Mouse (Mus musculus): ENCODE measurements around the gene Fzr1. TPM values are rescaled to one million over a fixed set of nuclear protein-coding genes. Genes with fewer than 3 reads are reported as not detected.

Gene Fzr1
- total and polyA plus RNA-seq, 2 experiments from 2014 or later, result 47.6 to 48.4 TPM

GRCm38 (mm10) chr10:81329194-81329975 is 48.9 kb downstream of the Fzr1 start:
- Histone ChIP-seq H3K4me3 (ENCODE audit: low read depth, low read length) (peak overlapping the region; percentile 27; the same call in 1 of the 2 replicates), H3K9me3 (replicated peaks; ENCODE audit: control insufficient read depth, low read length) (no peaks in the 10 kb centered on the region), H3K36me3 (replicated peaks; ENCODE audit: control insufficient read depth, insufficient read depth, low read length) (peaks cover 29% of the 10 kb centered on the region), H3K4me2 (ENCODE audit: low read depth, low read length) (peak overlapping the region; percentile 38), H3K9ac (replicated peaks; ENCODE audit: low read depth, low read length) (peak overlapping the region; percentile 22; the same call in 1 of the 2 replicates), H3K27me3 (ENCODE audit: control insufficient read depth, insufficient read depth, low read length) (no peaks in the 10 kb centered on the region), H3K4me1 (ENCODE audit: control insufficient read depth, insufficient read depth) (peaks cover 38% of the 10 kb centered on the region), H3K27ac (ENCODE audit: low read depth) (peak overlapping the region; percentile 86)
- ATAC-seq (ENCODE audit: insufficient read depth, low read depth) (peak; percentile 75), DNase-seq (ENCODE audit: low spot score) (peak; percentile 88)
- WGBS, result 36% methylated on average over 10 of the region's 10 CpGs
- TF ChIP-seq CTCF (IDR thresholded peaks at IDR 0.05; ENCODE audit: low read depth), result no peak
- no peak for TF ChIP-seq EP300 (IDR thresholded peaks at IDR 0.05; ENCODE audit: low read depth)

GRCm38 (mm10) chr10:81328386-81328785 is 49.9 kb downstream of the Fzr1 start, which contains the start of gene Tbxa2r:
Gene Tbxa2r (plus strand): TSS chr10:81328731.
- Histone ChIP-seq H3K27me3 (ENCODE audit: control insufficient read depth, insufficient read depth, low read length) (no peaks in the 10 kb centered on the region), H3K9ac (replicated peaks; ENCODE audit: low read depth, low read length) (peak within 1 kb of the TSS; percentile 52), H3K4me1 (ENCODE audit: control insufficient read depth, insufficient read depth) (peaks cover 38% of the 10 kb centered on the region), H3K4me2 (ENCODE audit: low read depth, low read length) (peak within 1 kb of the TSS; percentile 38), H3K9me3 (replicated peaks; ENCODE audit: control insufficient read depth, low read length) (no peaks in the 10 kb centered on the region), H3K27ac (ENCODE audit: low read depth) (peak within 1 kb of the TSS; percentile 86), H3K36me3 (replicated peaks; ENCODE audit: control insufficient read depth, insufficient read depth, low read length) (peaks cover 39% of the 10 kb centered on the region), H3K4me3 (ENCODE audit: low read depth, low read length) (peak within 1 kb of the TSS; percentile 27)
- peak; percentile 45 for ATAC-seq (ENCODE audit: insufficient read depth, low read depth)
- no peak for TF ChIP-seq EP300 (IDR thresholded peaks at IDR 0.05; ENCODE audit: low read depth)
- peak; percentile 10; the same call in 1 of the 2 replicates for TF ChIP-seq CTCF (IDR thresholded peaks at IDR 0.05; ENCODE audit: low read depth)
- WGBS, result 11% methylated on average over 10 of the region's 10 CpGs
- peak; percentile 54 for DNase-seq (ENCODE audit: low spot score)

- no peak overlapping the region for H3K4me3 ChIP-seq (ENCODE audit: low read depth, low read length)
- 9% methylated on average over 2 of the region's 2 CpGs for WGBS
- peaks cover 38% of the 10 kb centered on the region for H3K4me1 ChIP-seq (ENCODE audit: control insufficient read depth, insufficient read depth)
- peak overlapping the region; percentile 52; the same call in 1 of the 2 replicates for H3K9ac ChIP-seq (replicated peaks; ENCODE audit: low read depth, low read length)
- no peaks in the 10 kb centered on the region for H3K27me3 ChIP-seq (ENCODE audit: control insufficient read depth, insufficient read depth, low read length)
- peak overlapping the region; percentile 86 for H3K27ac ChIP-seq (ENCODE audit: low read depth)
- peaks cover 43% of the 10 kb centered on the region for H3K36me3 ChIP-seq (replicated peaks; ENCODE audit: control insufficient read depth, insufficient read depth, low read length)
- no peak for TF ChIP-seq EP300 (IDR thresholded peaks at IDR 0.05; ENCODE audit: low read depth)
- TF ChIP-seq CTCF (IDR thresholded peaks at IDR 0.05; ENCODE audit: low read depth), result no peak
- H3K4me2 ChIP-seq (ENCODE audit: low read depth, low read length), result peak overlapping the region; percentile 38; the same call in 1 of the 2 replicates
- H3K9me3 ChIP-seq (replicated peaks; ENCODE audit: control insufficient read depth, low read length), result no peaks in the 10 kb centered on the region
- peak; percentile 5; the same call in 1 of the 2 replicates for ATAC-seq (ENCODE audit: insufficient read depth, low read depth)
- no peak for DNase-seq (ENCODE audit: low spot score)
Observed at GRCm38 (mm10) chr10:81327959-81328358, 50.4 kb downstream of the Fzr1 start.

- Histone ChIP-seq H3K9ac (replicated peaks; ENCODE audit: low read depth, low read length) (no peak overlapping the region), H3K27me3 (ENCODE audit: control insufficient read depth, insufficient read depth, low read length) (no peaks in the 10 kb centered on the region), H3K27ac (ENCODE audit: low read depth) (peak overlapping the region; percentile 86), H3K4me2 (ENCODE audit: low read depth, low read length) (peak overlapping the region; percentile 24; the same call in 1 of the 2 replicates), H3K36me3 (replicated peaks; ENCODE audit: control insufficient read depth, insufficient read depth, low read length) (peaks cover 51% of the 10 kb centered on the region), H3K4me1 (ENCODE audit: control insufficient read depth, insufficient read depth) (peaks cover 35% of the 10 kb centered on the region), H3K9me3 (replicated peaks; ENCODE audit: control insufficient read depth, low read length) (no peaks in the 10 kb centered on the region), H3K4me3 (ENCODE audit: low read depth, low read length) (no peak overlapping the region)
- TF ChIP-seq CTCF (IDR thresholded peaks at IDR 0.05; ENCODE audit: low read depth) (no peak), EP300 (IDR thresholded peaks at IDR 0.05; ENCODE audit: low read depth) (peak; percentile 92)
- WGBS, result 48% methylated on average over 6 of the region's 6 CpGs
- DNase-seq (ENCODE audit: low spot score) (no peak), ATAC-seq (ENCODE audit: insufficient read depth, low read depth) (peak; percentile 12; the same call in 1 of the 2 replicates)
Observed at GRCm38 (mm10) chr10:81326858-81327257, 51.5 kb downstream of the Fzr1 start.

- H3K27me3 ChIP-seq (ENCODE audit: control insufficient read depth, insufficient read depth, low read length), result no peaks in the 10 kb centered on the region
- H3K9ac ChIP-seq (replicated peaks; ENCODE audit: low read depth, low read length), result no peak overlapping the region
- H3K4me2 ChIP-seq (ENCODE audit: low read depth, low read length), result no peak overlapping the region
- H3K4me3 ChIP-seq (ENCODE audit: low read depth, low read length), result no peak overlapping the region
- H3K36me3 ChIP-seq (replicated peaks; ENCODE audit: control insufficient read depth, insufficient read depth, low read length), result peaks cover 51% of the 10 kb centered on the region
- 87% methylated on average over 18 of the region's 18 CpGs for WGBS
- H3K4me1 ChIP-seq (ENCODE audit: control insufficient read depth, insufficient read depth), result peaks cover 38% of the 10 kb centered on the region
- H3K27ac ChIP-seq (ENCODE audit: low read depth), result peak overlapping the region; percentile 86
- TF ChIP-seq CTCF (IDR thresholded peaks at IDR 0.05; ENCODE audit: low read depth) (no peak), EP300 (IDR thresholded peaks at IDR 0.05; ENCODE audit: low read depth) (no peak)
- no peak for ATAC-seq (ENCODE audit: insufficient read depth, low read depth)
- DNase-seq (ENCODE audit: low spot score), result no peak
- H3K9me3 ChIP-seq (replicated peaks; ENCODE audit: control insufficient read depth, low read length), result no peaks in the 10 kb centered on the region
Observed at GRCm38 (mm10) chr10:81325781-81326180, 52.5 kb downstream of the Fzr1 start.
